Mouse (Mus musculus): ENCODE measurements around the gene Ctnna2.

The Ctnna2 gene

GRCm38 (mm10) chr6:77421564-77422139, 557.8 kb downstream of the Ctnna2 start:
- DNase-seq = no peak

GRCm38 (mm10) chr6:77416999-77417398, 562.5 kb downstream of the Ctnna2 start:
- DNase-seq = no peak

- no peak for DNase-seq
Measured at GRCm38 (mm10) chr6:77413530-77413929, 566.0 kb downstream of the Ctnna2 start.

- DNase-seq = no peak
Measured at GRCm38 (mm10) chr6:77408481-77408880, 571.0 kb downstream of the Ctnna2 start.

- no peak for DNase-seq
Measured at GRCm38 (mm10) chr6:77400751-77401150, 578.7 kb downstream of the Ctnna2 start.

- no peak for DNase-seq
Measured at GRCm38 (mm10) chr6:77391663-77392062, 587.8 kb downstream of the Ctnna2 start.

GRCm38 (mm10) chr6:77381309-77381708, 598.2 kb downstream of the Ctnna2 start:
- DNase-seq = no peak

- peak; percentile 16 to 28 for DNase-seq
Measured at GRCm38 (mm10) chr6:77373132-77373531, 606.4 kb downstream of the Ctnna2 start.

- no peak for DNase-seq
Measured at GRCm38 (mm10) chr6:77371147-77371546, 608.4 kb downstream of the Ctnna2 start.

- DNase-seq = no peak
Measured at GRCm38 (mm10) chr6:77358471-77358837, 621.0 kb downstream of the Ctnna2 start.

GRCm38 (mm10) chr6:77357748-77358470, 621.6 kb downstream of the Ctnna2 start:
- DNase-seq = peak; percentile 59 to 60

- DNase-seq = no peak
Measured at GRCm38 (mm10) chr6:77354826-77355225, 624.7 kb downstream of the Ctnna2 start.

- no peak for DNase-seq
Measured at GRCm38 (mm10) chr6:77343781-77344180, 635.7 kb downstream of the Ctnna2 start.

GRCm38 (mm10) chr6:77335537-77335936, 644.0 kb downstream of the Ctnna2 start:
- DNase-seq = no peak

- no peak for DNase-seq
Measured at GRCm38 (mm10) chr6:77324748-77325147, 654.8 kb downstream of the Ctnna2 start.

GRCm38 (mm10) chr6:77324327-77324726, 655.2 kb downstream of the Ctnna2 start:
- no peak for DNase-seq

- no peak for DNase-seq
Measured at GRCm38 (mm10) chr6:77306796-77307195, 672.7 kb downstream of the Ctnna2 start.

GRCm38 (mm10) chr6:77301305-77301704, 678.2 kb downstream of the Ctnna2 start:
- DNase-seq = no peak

GRCm38 (mm10) chr6:77291415-77291814, 688.1 kb downstream of the Ctnna2 start:
- no peak for DNase-seq

GRCm38 (mm10) chr6:77288402-77288801, 691.1 kb downstream of the Ctnna2 start:
- DNase-seq = peak; percentile 46 to 47

- no peak for DNase-seq
Measured at GRCm38 (mm10) chr6:77286317-77286716, 693.2 kb downstream of the Ctnna2 start.

GRCm38 (mm10) chr6:77278794-77279193, 700.7 kb downstream of the Ctnna2 start:
- no peak for DNase-seq

- no peak for DNase-seq
Measured at GRCm38 (mm10) chr6:77265163-77265562, 714.3 kb downstream of the Ctnna2 start.

- peak; percentile 12 to 24 for DNase-seq
Measured at GRCm38 (mm10) chr6:77257358-77258105, 722.0 kb downstream of the Ctnna2 start.

All from cerebellum, postnatal 36 days (tissue).